Mouse (Mus musculus): ENCODE measurements around the gene Ttc41.

The Ttc41 gene

GRCm38 (mm10) chr10:86784126-86784675 is 78.6 kb downstream of the Ttc41 start:
- DNase-seq (ENCODE audit: low spot score): no peak

- no peak for DNase-seq (ENCODE audit: low spot score)
Observed at GRCm38 (mm10) chr10:86785396-86785795, 79.8 kb downstream of the Ttc41 start.

- no peak for DNase-seq (ENCODE audit: low spot score)
Observed at GRCm38 (mm10) chr10:86786083-86786482, 80.5 kb downstream of the Ttc41 start.

GRCm38 (mm10) chr10:86788193-86788592 is 82.6 kb downstream of the Ttc41 start:
- DNase-seq (ENCODE audit: low spot score): no peak

GRCm38 (mm10) chr10:86789146-86789672 is 83.6 kb downstream of the Ttc41 start:
- no peak for DNase-seq (ENCODE audit: low spot score)

- no peak for DNase-seq (ENCODE audit: low spot score)
Observed at GRCm38 (mm10) chr10:86791507-86792184, 86.0 kb downstream of the Ttc41 start.

- peak; percentile 12 for DNase-seq (ENCODE audit: low spot score)
Observed at GRCm38 (mm10) chr10:86793509-86793951, 87.9 kb downstream of the Ttc41 start.

- no peak for DNase-seq (ENCODE audit: low spot score)
Observed at GRCm38 (mm10) chr10:86794196-86794595, 88.6 kb downstream of the Ttc41 start.

- DNase-seq (ENCODE audit: low spot score): no peak
Observed at GRCm38 (mm10) chr10:86794794-86795535, 89.4 kb downstream of the Ttc41 start.

- DNase-seq (ENCODE audit: low spot score): no peak
Observed at GRCm38 (mm10) chr10:86796073-86796741, 90.6 kb downstream of the Ttc41 start.

GRCm38 (mm10) chr10:86807362-86807761 is 101.8 kb downstream of the Ttc41 start:
- DNase-seq (ENCODE audit: low spot score): no peak

- no peak for DNase-seq (ENCODE audit: low spot score)
Observed at GRCm38 (mm10) chr10:86808013-86808758, 102.6 kb downstream of the Ttc41 start.

- no peak for DNase-seq (ENCODE audit: low spot score)
Observed at GRCm38 (mm10) chr10:86810000-86810399, 104.4 kb downstream of the Ttc41 start.

GRCm38 (mm10) chr10:86810612-86811011 is 105.0 kb downstream of the Ttc41 start:
- no peak for DNase-seq (ENCODE audit: low spot score)

GRCm38 (mm10) chr10:86814292-86815131 is 108.9 kb downstream of the Ttc41 start:
- DNase-seq (ENCODE audit: low spot score): no peak

- no peak for DNase-seq (ENCODE audit: low spot score)
Observed at GRCm38 (mm10) chr10:86815133-86815532, 109.5 kb downstream of the Ttc41 start.

- no peak for DNase-seq (ENCODE audit: low spot score)
Observed at GRCm38 (mm10) chr10:86819649-86820165, 114.1 kb downstream of the Ttc41 start.

GRCm38 (mm10) chr10:86821014-86821413 is 115.4 kb downstream of the Ttc41 start:
- DNase-seq (ENCODE audit: low spot score): no peak

GRCm38 (mm10) chr10:86824093-86824492 is 118.5 kb downstream of the Ttc41 start:
- DNase-seq (ENCODE audit: low spot score): no peak

GRCm38 (mm10) chr10:86824871-86825270 is 119.3 kb downstream of the Ttc41 start:
- no peak for DNase-seq (ENCODE audit: low spot score)
